Mouse (Mus musculus) lung, adult 10 weeks (tissue): ENCODE results near the gene Gm45785. TPM values are rescaled to one million over a fixed set of nuclear protein-coding genes. Genes with fewer than 3 reads are reported as not detected.

Experiments
- polyA plus RNA-seq: library from polyadenylated mRNA; stranded (reverse); fragments of 350-450 nt; fragmentation: Illumina TruSeq; extraction: RNeasy Lipid Tissue Mini Kit (QIAGEN cat#74804); gene quantifications from one replicate; pipeline ENCODE4 v1.2.3, GENCODE M21; 2014; ENCODE audit warnings: low read depth, low replicate concordance; ENCODE audit not compliant: insufficient read depth

Gene Gm45785
- polyA plus RNA-seq: not detected

GRCm38 (mm10) chr7:140855860-140856784, at the start of gene Gm45785:
Gene Gm45785, minus strand, starts transcription at chr7:140856331.

GRCm38 (mm10) chr7:140900220-140900619, 44.1 kb upstream of the Gm45785 start, which contains the start of gene Cox8b:
Gene Cox8b, minus strand, starts transcription at chr7:140900446.

DNA sequence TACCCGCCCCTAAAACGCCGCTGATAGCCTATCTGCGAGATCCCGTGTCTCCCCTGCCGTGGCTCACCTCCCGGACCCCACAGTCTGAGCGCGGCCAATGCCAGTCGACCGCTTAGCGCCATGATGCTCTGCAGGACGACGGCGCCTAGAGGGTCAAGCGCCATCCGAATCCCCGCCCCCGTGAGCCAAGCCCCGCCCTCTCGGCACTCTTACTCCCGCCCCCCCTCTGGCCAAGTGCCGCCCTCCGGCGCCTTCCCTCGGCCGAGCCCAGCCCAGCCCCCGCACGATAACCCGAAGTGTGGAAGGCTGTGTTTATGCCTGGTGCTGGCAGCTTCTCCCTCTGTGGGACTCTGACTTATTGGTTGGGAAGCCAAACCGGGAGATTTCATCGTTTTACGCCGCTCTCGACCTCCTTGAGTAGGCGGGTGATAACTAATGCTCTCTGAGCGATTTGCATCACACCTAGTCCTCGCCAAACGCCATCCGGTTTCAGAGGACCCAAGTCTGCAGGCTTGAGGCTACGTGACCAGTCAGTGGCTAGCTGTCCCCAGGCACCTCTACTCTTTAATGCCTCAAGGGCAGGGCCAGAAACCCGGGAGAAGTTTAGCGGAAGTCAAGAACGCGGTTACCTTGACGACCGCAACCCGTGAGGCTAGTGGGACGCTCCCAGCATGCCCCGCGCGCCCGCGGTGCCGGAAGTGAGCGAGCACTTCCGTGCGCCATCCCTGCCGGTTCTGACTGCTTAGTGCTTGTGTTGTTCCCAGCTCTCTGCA, 25.8 kb upstream of the Gm45785 start, which contains the start of the genes Psmd13 and Sirt3:
Gene Psmd13, plus strand, starts transcription at position 273 of the 773 bp plus-strand sequence.
Gene Sirt3, minus strand, starts transcription at position 614 of the 773 bp plus-strand sequence.

GRCm38 (mm10) chr7:140857550-140858505, 1.7 kb upstream of the Gm45785 start, which contains the start of gene Bet1l:
Gene Bet1l, minus strand, starts transcription at chr7:140857577.

GRCm38 (mm10) chr7:140856785-140857549, 836 bp upstream of the Gm45785 start, which contains the start of gene Ric8a:
Gene Ric8a, plus strand, starts transcription at chr7:140856957.

DNA sequence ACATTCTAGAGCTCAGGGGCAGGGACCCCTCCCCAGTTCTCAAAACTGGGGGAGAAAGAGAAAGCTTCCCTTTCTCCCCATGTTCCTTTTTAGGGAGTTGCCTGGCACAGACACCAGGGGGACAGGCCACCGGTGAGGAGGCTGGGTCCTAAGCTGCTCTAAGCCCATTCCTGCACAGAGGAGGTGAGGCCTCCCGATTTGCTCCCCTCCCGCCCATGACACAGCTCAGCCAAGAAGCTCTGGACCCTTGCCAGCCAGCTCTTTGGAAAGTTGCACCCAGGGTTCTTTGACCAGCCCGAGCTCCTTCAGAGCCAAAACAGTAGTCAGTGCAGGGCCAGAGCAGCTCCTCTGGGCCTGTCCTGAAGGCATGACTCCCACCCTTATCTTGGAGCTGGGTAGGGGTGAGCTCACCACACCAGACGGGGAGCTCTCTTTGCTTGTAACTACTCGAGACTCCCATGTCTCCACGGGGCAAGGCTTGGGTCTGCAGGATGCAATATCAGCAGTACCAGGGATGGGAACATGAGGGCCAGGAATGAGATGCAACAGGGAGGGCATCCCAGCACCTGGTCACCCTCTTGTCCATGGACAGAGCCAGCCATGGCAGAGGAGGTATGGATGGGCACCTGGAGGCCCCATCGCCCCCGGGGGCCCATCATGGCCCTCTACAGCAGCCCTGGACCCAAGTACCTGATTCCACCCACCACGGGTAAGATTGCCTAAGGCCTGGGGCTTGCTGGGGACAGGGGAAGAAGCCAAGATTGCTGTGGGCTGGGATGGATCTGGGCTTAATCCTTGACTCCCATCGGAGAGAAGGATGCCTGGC, 8.2 kb downstream of the Gm45785 start, which contains the start of gene Odf3:
Gene Odf3, plus strand, starts transcription at position 51 of the 826 bp plus-strand sequence.

GRCm38 (mm10) chr7:140844905-140845665, 11.0 kb downstream of the Gm45785 start, which contains the start of gene Scgb1c1:
Gene Scgb1c1, plus strand, starts transcription at chr7:140845547.

GRCm38 (mm10) chr7:140834968-140835757, 21.0 kb downstream of the Gm45785 start, which contains the start of gene Urah:
Gene Urah, plus strand, starts transcription at chr7:140835018.

DNA sequence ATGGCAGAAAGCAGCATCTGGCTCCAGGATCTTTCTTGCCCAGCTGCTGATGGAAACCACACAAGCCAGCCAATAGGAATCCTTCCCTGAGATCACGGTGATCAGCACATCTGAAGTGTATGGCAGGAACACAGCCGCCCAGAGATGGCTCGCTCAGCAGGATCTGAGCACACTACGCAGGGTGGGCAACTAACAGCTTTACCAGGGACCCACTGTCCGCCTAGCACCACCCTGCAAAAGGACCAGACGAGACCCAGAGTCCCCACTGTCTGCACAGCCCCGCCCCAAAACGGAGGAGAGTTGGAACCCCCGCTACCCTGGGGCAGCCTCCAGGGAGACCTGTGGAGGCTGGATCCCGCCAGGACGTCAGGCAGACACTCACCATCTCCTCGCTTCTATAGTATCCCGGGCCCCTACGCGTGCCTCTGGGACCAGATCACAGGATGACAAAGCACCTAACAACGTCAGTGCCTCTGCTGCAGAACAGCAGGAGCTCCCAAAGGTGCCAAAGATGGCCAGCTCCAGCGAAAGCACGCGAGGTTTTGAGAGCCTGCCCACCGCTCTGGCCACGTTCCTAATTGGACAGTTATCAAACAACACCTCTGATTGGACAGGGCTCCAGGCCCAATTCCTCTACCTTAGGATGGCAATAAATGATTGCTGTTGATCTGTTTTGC, 34.3 kb downstream of the Gm45785 start, which contains the start of gene Zfp941:
Gene Zfp941, minus strand, starts transcription at position 526 of the 677 bp plus-strand sequence.

GRCm38 (mm10) chr7:140787406-140788052, 68.6 kb downstream of the Gm45785 start, which contains the start of gene Syce1:
Gene Syce1, minus strand, starts transcription at chr7:140787852.

Other genes starting within 250 kb of the Gm45785 start
- gene Olfr61, start 227.4 kb downstream of the Gm45785 start, polyA plus RNA-seq: not detected
- not detected for gene Olfr53, start 209.9 kb downstream of the Gm45785 start, polyA plus RNA-seq
- gene Olfr539, start 196.4 kb downstream of the Gm45785 start, polyA plus RNA-seq: not detected
- not detected for gene Olfr45, start 174.4 kb downstream of the Gm45785 start, polyA plus RNA-seq
- not detected for gene Olfr541, start 159.1 kb downstream of the Gm45785 start, polyA plus RNA-seq
- gene Cyp2e1, start 92.6 kb downstream of the Gm45785 start, polyA plus RNA-seq: 65.6 TPM
- not detected for gene Syce1, start 68.5 kb downstream of the Gm45785 start, polyA plus RNA-seq
- 0.07 TPM for gene Zfp941, start 34.2 kb downstream of the Gm45785 start, polyA plus RNA-seq
- 18.9 TPM for gene Urah, start 21.3 kb downstream of the Gm45785 start, polyA plus RNA-seq
- 83.0 TPM for gene Scgb1c1, start 10.8 kb downstream of the Gm45785 start, polyA plus RNA-seq
- not detected for gene Odf3, start 8.5 kb downstream of the Gm45785 start, polyA plus RNA-seq
- 54.0 TPM for gene Ric8a, start 626 bp upstream of the Gm45785 start, polyA plus RNA-seq
- 29.7 TPM for gene Bet1l, start 1.2 kb upstream of the Gm45785 start, polyA plus RNA-seq
- 114 TPM for gene Psmd13, start 25.6 kb upstream of the Gm45785 start, polyA plus RNA-seq
- gene Sirt3, start 26.0 kb upstream of the Gm45785 start, polyA plus RNA-seq: 15.3 TPM
- gene Cox8b, start 44.1 kb upstream of the Gm45785 start, polyA plus RNA-seq: 141 TPM
- not detected for gene Nlrp6, start 64.6 kb upstream of the Gm45785 start, polyA plus RNA-seq
- gene Pgghg, start 85.1 kb upstream of the Gm45785 start, polyA plus RNA-seq: 13.7 TPM
- 1.2 TPM for gene Ifitm5, start 94.0 kb upstream of the Gm45785 start, polyA plus RNA-seq
- not detected for gene Gm45717, start 99.6 kb upstream of the Gm45785 start, polyA plus RNA-seq
- 663 TPM for gene Ifitm2, start 99.7 kb upstream of the Gm45785 start, polyA plus RNA-seq
- 139 TPM for gene Ifitm1, start 110.9 kb upstream of the Gm45785 start, polyA plus RNA-seq
- gene Ifitm3, start 154.4 kb upstream of the Gm45785 start, polyA plus RNA-seq: 811 TPM
- gene Ifitm6, start 161.6 kb upstream of the Gm45785 start, polyA plus RNA-seq: 21.7 TPM
- not detected for gene Gm17387, start 172.8 kb upstream of the Gm45785 start, polyA plus RNA-seq
- gene B4galnt4, start 204.8 kb upstream of the Gm45785 start, polyA plus RNA-seq: not detected
- 12.5 TPM for gene Pkp3, start 221.9 kb upstream of the Gm45785 start, polyA plus RNA-seq
- 23.1 TPM for gene Sigirr, start 244.2 kb upstream of the Gm45785 start, polyA plus RNA-seq